Mouse (Mus musculus) skeletal muscle tissue, adult 2 months (tissue): ENCODE results near the gene Pam16.

Source experiments
- DNase-seq: peaks from one replicate; pipeline ENCODE4 v3.0.0-alpha.2; 2012; ENCODE audit warnings: low read depth, low spot score

Gene Pam16

DNA sequence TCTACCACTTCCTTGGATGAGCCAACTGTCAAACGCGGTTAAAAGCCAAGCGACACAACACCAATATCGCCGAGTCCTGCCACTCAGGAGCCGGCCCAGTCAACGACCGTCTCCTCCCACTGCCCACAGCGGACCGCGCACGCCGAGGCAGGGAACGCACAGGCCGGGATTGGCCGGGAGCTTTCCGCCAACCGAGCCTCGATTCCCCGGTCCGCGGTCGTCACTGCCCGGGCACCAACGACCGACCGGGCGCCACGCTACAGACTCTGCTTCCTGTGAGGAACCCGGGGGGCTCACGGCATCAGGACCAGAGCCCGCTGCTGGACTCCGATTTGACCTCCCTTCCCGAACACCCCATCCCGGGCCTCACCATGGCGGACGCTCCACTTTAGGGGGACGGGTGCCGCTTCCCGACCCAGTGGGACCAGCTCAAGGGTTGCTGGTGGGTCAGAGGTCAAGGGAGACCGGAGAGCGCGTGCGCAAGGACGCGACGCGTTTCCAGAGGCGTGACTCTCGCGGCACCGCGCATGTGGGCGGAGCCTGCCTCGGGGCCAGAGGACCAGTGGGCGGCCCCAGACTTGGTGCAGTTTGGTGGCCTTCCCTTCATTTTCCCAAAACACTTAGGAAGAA is at the start of gene Pam16:
Gene Pam16 (minus strand): TSS at position 508 of the 630 bp plus-strand sequence.
- DNase-seq = peak; percentile 92

DNA sequence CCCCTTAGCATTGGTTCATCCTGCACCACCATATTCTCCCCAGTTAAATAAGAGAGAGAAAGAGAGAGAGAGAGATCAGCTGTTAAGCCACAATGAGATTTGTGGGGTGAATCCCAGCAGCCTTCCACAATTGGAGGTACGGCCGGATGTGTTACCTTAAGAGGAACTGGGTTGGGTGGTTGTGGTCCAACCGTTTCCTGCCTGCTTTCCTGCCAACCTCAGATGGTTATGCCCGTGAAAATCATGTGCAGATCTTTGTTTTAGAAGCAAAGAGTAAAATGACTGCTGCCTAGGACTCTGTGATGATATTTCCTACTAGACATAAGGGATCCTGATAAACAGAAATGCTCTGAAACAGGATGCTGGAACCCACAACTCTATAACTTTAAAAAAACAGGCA is 49.3 kb upstream of the Pam16 start:
- no peak for DNase-seq

DNA sequence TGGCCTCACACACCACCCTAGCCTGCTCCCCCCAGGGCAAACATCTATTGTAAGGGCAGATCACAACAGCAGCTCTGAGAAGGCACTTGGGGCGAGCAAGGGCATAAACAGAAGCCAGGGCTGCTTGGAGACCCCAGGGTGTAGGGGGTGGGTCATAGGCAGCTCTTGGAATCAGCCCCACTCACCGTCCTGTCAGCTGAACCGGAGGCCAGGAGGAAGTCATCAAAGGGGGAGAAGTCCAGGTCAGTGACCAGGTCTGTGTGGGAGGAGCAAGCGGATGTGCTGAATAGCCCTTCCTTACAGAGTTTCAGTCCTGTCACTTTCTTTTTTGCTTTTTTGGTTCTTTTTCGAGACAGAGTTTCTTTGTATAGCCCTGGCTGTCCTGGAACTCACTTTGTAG is 45.5 kb upstream of the Pam16 start:
- no peak for DNase-seq

DNA sequence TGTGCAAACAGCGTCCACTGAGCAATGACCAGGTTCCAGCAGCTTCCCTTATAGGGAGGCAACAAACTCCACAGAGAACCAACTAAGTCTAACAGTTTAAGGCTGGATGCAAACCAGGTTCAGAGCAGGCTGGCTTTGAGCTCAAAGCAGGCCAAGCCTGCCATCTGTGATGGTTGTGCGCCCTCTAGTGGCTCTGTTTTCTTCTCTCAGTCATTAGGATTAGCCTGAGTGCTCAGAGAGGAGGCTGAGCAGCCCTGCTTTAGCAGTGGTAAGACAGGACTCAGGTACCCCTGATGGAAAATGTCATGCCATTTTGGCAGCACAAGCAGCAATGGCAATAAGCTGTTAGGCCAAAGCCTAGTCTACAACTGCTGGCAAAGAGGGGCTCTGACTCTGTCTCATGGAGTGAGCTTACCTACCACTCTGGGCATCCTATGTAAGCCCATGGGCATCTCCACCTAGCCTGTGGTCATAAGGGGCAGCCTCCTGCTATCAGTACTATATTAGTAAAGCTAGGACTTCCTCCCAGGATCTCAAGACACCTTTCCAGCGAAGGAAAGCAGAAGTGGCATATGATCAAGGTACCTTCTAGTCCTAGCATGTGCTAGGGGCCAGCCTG is 42.5 kb upstream of the Pam16 start:
- peak; percentile 82 for DNase-seq

DNA sequence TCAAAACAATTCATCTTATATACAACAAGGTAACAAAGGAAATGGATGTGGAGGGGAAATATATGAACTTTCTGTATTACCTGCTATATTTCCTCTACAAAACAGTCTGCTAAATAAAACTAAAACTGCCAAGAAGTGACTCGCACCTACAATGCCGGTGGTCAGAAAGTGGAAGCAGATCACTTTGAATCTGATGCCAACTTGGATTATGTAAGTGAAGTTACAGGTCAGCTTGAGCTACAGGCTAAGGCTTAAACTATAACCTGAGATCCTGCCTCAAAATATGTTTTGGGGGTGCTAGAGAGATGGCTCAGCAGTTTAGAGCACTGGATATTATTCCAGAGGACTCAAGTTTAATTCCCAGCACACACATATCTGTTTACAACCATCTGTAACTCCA is 40.9 kb upstream of the Pam16 start:
- no peak for DNase-seq

DNA sequence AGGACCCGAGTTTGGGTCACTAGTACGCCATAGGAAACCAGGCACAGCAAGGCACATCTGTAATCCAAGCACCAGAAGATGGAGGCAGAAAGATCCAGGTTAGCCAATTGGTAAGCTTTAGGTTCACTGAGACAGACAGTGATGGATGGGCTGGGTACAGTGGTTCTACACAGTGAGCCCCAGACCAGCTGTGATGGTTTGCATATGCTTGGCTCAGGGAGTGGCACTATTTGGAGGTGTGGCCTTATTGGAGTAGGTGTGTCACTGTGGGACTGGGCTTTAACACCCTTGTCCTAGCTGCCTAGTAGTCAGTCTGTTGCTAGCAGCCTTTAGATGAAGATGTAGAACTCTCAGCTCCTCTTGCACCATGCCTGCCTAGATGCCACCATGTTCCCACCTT is 39.0 kb upstream of the Pam16 start:
- DNase-seq = no peak

DNA sequence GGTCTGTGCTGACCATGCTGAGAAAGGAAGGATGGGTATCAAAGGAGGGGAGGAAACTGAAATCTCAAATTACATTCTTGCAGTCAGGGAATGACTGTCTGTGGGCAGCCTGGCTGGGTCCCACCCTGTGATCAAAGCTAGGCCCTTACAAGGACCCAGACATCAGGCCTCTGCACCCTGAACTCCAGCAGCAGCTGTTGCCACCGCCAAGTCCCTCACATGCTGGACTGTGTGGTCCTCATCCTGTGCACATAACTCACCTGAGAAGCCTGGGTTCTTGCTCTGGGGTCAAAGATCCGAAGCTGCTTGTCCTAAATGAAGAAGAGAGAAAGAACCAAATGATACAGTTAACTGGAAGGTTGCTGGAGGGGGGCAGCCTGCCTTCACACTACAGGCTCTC is 36.8 kb upstream of the Pam16 start:
- no peak for DNase-seq

DNA sequence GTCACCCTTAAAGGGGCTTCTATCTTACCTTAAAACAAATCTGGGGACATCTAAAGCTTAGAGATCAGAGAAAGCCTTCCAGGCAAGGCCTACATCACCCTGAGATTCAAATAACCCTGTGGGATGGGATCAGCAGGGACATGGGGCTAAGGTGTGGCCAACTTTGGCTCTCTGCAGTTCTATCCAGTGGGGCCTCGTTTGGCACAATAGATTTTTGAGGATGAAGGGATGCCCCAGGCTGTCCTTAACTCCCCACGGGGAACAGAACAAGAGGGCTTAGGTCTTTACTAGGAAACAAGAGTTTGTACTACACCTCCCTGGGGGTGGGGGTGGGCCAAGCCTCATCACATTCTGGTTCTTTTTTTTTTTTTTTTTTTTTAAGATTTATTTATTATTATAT is 34.5 kb upstream of the Pam16 start:
- no peak for DNase-seq

DNA sequence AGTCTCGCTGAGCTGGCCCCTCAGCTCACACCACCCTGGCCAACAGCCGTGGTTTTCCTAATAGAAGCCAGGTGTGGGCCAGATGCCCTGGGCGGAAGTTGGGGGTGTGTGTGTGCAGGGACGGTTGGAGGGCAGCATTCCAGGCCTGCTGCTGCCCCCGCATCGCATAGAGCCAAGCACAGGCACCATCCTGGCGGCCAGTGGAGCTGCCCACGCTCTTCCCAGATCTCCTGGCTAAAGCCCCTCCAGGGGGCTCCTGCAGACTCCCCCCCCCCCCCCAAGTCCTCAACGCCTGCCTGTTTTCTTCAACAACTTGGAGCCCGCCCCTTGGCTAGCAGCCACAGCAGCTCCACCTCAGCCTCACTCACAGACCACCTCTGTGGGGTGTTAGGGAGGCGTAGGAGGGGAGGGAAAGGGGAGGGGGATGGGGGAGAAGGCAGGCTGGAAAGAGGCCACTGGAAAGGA is 34.0 kb upstream of the Pam16 start:
- no peak for DNase-seq

DNA sequence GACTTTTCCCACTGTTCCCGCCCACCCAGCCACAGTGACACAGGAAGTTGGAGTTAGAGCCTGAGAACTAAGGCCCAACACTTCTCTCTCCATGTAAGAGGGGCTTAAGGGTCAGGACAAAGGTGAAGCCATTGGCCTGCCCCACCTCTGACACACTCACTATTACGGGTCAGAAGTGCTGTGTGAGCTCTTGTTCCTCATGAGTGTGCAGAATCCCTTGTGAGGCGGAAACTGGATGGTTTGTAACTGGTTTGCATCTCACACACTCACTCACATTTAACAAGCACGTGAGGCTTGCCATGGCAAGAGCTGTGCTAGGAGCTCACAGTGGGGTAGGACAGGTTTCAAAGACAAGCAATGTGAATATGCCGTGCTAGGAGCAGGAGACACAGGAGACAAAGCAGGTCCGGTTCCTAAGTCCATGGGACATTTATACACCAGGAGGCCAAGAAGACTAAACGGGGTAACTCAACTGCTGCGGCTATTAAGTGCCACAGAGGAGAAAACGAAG is 31.8 kb upstream of the Pam16 start:
- no peak for DNase-seq

DNA sequence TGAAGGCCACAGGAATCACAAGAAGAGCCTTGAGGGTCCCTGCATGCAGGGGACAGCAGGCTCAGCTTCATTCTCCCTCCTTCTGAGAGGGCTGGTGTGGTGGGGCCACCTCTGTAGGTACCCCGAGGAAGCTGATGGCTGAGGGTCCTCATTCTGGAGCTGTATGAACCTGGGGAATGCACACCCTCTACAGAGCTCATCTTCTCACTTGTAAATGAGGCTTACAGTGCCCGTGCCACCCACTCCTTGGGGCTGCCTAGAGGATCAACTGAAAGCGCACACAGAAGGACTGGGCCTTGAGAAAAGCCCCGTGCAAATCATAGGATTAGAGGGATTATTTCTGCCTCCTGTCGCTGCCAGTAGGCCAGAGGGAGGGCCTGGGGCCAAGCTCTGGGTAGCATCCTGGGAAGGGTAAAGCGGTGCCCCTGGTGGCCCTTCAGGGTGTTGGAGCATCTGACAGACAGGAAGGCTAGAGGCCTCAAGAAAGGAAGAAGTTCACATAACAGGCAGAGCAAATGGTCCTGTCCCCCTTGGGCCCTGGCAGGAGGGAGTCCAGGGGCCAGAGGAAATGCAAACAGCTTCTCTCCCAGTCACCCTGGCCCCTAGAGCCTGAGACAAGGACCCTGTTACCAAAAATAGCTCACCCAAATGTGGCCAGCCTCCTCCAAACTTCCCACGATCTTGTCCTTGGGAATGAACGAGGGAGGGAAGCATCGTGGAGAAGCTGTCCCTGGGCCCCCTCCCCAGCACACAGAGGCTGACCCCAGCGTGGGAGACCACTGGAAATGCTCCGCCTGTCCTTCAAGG is 31.2 kb upstream of the Pam16 start:
- no peak for DNase-seq

DNA sequence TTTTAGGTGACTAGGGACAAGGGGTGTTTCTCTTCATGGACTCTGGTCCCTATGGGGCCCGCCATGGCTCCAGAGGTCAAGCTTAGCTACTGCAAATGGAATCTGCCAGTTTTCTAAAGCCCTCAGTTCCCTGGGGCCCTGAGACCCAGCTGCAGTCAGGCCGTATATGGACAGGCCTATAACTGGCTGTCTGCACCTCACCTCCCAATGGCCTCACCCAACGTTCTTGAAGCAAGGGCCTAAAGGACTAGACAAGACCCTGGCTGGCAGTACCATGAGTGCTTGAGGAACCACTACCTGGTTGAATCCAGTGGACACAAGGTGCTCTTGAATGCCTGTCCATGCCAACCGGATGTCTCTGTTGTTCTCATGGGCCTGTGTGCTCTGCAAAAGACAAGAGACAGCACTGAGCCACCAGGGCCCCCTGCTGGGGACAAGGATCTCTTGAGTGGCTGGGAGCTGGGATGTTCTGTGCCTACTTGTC is 30.5 kb upstream of the Pam16 start:
- no peak for DNase-seq

DNA sequence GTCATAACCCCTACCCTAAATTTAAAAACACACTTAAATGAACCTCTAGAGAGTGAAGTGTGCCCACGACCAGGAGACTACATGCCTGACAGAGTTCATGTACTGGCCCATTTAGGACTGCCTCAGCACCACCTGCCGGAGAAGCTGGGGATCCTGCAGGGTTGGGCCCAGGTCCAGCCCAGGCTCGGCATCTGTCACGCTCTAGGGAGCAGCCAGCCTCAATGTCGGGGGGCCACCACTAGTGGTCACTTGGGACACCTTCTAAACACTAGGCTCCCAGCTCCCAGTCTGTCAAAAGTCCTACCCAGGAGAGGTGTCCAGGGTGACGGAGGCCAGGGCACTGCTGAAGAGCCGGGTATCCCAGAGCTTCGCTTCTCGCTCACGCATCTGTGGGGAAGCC is 29.9 kb upstream of the Pam16 start:
- DNase-seq = no peak

DNA sequence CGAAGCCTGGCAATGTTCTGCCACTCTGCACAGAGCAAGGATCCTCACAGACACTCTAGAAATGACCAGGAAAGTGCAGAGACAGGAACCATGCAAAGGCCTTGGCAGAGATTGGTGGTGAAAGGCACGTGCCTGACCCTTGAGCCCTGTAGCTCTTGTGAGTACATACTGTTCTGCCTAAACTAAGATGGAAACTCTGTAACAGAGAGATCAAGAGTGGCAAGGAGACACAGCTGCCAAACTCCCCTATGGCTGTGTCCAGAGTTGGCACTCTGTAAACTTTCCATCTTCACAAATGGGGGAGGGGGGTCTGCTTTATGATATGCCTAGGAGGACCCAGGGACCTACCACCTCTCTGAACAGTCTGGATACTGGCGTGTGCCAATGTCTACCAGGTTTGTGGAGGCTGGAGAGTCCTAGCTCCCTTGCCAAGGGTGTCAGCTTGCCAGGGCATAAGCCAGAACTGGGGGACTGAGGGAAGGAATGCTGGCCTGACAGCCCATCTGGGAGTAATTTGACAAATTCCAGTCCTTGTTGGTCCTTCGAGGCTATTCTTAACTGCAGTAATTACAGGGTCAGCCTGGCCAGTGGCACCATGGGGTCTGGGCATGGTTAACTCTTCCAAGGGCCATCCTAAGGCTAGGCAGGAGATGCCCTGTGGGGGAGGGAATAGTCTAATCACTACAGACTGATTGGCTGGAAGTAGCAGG is 28.1 kb upstream of the Pam16 start:
- no peak for DNase-seq

DNA sequence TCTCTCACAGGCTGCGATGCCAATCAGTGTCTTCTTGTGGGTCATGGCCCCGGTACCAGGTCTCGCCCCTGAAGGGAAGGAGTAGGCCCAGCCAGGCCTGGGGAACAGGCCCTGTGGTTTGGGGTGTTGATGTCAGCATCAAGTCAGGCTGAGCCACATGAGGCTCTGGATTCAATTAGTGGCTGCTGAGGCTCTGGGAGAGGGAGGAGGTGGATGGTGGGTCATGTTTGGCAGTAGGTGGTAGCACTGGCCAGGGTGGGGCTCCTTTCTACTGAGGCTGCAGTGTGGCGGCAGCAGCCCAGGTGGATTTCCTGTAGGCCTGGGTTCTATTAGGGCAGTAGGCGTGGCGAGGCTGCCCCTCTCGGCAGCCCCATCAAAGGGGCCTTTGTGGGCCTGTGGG is 26.8 kb upstream of the Pam16 start:
- DNase-seq = no peak

DNA sequence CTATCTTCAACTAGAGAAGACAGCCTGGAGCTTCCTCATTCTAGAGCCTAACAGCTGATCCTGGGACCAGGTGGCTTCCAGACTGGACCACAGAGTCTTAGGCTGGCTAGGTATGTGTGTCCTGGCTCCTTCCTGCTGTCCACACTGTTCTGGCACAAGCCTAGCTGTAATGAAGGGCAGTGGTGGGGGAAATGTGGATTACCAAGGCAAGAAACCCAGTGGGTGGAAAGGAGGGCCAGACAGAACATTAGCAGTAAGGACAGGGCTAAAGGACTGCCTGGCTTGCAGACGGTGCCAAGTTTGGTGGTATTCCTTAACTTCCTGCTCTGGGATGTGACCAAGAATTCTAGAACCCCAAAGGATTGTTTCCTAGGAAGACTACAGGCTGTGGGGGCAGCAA is 26.3 kb upstream of the Pam16 start:
- DNase-seq = no peak

DNA sequence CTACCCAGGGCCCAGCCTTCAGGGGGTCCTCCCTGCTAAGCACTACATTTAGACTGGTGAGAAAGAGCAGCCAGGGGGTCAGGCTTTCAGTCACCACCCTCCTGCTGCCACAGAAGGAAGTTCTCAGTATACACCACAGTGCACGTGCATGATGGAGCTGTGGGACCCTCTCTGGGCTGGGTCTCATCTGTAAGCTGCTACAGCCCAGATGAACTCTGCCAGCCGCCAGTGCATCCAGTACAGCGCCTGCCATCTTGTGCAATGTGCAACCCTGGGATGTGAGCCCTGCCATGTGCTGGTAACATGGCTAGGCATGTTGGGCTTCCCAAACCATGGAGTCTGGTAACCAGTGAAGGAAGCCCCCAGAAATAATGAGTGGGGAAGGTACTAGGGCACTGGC is 25.4 kb upstream of the Pam16 start:
- DNase-seq = no peak

DNA sequence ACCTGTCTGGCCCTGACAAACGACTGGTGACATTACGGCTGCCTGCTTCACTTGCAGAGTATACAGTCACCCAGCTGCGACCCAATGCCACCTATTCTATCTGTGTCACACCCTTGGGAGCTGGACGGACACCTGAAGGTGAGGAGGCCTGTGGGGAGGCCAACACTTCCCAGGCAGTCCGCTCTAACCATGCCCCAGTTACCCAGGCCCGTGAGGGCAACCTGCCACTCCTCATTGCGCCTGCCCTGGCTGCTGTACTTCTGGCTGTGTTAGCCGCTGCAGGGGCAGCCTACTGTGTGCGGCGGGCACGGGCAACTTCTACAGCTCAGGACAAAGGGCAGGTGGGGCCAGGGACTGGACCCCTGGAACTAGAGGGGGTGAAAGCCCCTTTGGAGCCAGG is 24.9 kb upstream of the Pam16 start:
- DNase-seq = no peak

DNA sequence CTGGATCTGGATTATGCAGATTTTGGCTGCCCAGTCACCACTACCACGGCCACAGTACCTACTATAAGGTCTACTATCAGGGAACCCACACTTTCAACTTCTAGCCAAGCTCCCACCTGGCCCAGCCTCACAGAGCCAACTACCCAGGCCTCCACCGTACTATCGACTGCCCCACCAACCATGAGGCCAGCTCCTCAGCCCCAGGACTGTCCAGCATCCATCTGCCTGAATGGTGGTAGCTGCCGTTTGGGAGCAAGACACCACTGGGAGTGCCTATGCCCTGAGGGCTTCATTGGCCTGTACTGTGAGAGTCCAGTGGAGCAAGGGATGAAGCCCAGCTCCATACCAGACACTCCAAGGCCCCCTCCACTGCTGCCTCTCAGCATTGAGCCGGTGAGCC is 24.4 kb upstream of the Pam16 start:
- DNase-seq = no peak

DNA sequence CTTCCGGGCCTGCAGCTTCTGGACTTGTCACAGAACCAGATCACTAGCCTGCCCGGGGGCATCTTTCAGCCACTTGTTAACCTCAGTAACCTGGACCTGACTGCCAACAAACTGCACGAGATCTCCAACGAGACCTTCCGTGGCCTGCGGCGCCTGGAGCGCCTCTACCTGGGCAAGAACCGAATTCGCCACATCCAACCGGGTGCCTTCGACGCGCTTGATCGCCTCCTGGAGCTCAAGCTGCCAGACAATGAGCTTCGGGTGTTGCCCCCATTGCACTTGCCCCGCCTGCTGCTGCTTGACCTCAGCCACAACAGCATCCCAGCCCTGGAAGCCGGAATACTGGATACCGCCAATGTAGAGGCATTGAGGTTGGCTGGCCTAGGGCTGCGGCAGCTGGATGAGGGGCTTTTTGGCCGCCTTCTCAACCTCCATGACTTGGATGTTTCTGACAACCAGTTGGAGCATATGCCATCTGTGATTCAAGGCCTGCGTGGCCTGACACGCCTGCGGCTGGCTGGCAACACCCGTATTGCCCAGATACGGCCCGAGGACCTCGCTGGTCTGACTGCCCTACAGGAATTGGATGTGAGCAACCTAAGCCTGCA is 23.7 kb upstream of the Pam16 start:
- DNase-seq = no peak

DNA sequence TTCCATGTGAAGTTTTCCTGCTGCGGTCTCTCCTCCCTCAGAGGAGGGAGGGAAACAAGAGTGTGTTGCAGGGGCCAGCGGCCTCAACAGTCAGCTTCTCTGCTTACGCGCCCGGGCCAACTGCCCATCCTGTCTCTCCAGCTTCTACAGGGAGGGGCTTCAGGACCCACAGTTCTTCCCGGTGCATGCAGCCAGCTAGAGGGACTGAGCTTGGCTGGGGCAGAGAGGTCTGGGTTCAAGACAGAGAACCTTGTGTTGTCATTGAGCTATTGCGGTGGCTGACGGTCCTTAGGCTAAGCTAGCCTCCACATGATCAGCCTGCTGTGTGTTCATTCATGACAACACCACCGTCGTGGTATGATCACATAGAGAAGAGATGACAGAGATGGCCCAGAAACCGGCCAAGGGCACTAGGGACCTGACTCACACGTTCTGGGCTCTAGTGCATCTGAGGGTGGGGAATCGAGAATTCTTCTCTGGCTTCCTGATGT is 22.9 kb upstream of the Pam16 start:
- peak; percentile 79 for DNase-seq
